Mouse (Mus musculus) cerebellum, adult 2 months (tissue): ENCODE measurements around the gene Zfp286. TPM values are rescaled to one million over a fixed set of nuclear protein-coding genes. Genes with fewer than 3 reads are reported as not detected.

Experiments
- DNase-seq, 2 experiments: peaks; one replicate each; pipeline ENCODE4 v3.0.0; 2021
- H3K27ac ChIP-seq: fragments of 200-500 bp; 2 replicates; pipeline ENCODE4 v1.5.1; 2012; ENCODE audit warnings: low read length, control low read depth, inconsistent platforms; ENCODE audit not compliant: insufficient read depth
- H3K27me3 ChIP-seq: fragments of 200-500 bp; 2 replicates; pipeline ENCODE4 v1.6.1; 2012; ENCODE audit warnings: inconsistent platforms, mild to moderate bottlenecking, low read length, moderate library complexity; ENCODE audit not compliant: control insufficient read depth, insufficient read depth
- H3K4me1 ChIP-seq: fragments of 200-500 bp; 2 replicates; pipeline ENCODE4 v1.6.1; 2011; ENCODE audit warnings: low read length; ENCODE audit not compliant: control insufficient read depth, insufficient read depth
- H3K4me3 ChIP-seq: fragments of 200-500 bp; replicated peaks from 2 replicates; pipeline ENCODE3; 2011; ENCODE audit warnings: mild to moderate bottlenecking, low read depth, low read length, control low read depth; ENCODE audit not compliant: insufficient read depth
- CTCF ChIP-seq: fragments of 200-500 bp; IDR thresholded peaks from 2 replicates; pipeline ENCODE4 v1.5.1; 2011; ENCODE audit warnings: low read depth, mild to moderate bottlenecking, control low read depth, low read length, moderate library complexity, borderline replicate concordance; ENCODE audit not compliant: insufficient read depth
- POLR2A ChIP-seq: fragments of 200-500 bp; IDR thresholded peaks from 2 replicates; pipeline ENCODE4 v1.6.1; 2011; ENCODE audit warnings: low read length, control low read depth, borderline replicate concordance; ENCODE audit not compliant: insufficient read depth
- WGBS: fragments of 180-500 bp; shearing (Covaris S2); methylation state at CpG from one replicate; pipeline ENCODE4 v1.1.7; 2018; 5-methylcytosine and 5-hydroxymethylcytosine counted together
- polyA plus RNA-seq: library from polyadenylated mRNA; depleted of rRNA; stranded (reverse); fragments of >200 nt; gene quantifications from 2 replicates; pipeline ENCODE4 v1.2.3, GENCODE M21; 2012; rRNA removed

The Zfp286 gene
- polyA plus RNA-seq, 1 experiment, result 9.8 TPM

- TF ChIP-seq POLR2A (no peak), CTCF (no peak)
- WGBS, result 93% methylated on average over 8 of the region's 8 CpGs
- Histone ChIP-seq H3K4me1 (no peaks in the 10 kb centered on the region), H3K27ac (no peak overlapping the region), H3K4me3 (no peak overlapping the region), H3K27me3 (no peaks in the 10 kb centered on the region)
- no peak for DNase-seq
Measured at GRCm38 (mm10) chr11:62728276-62728675, 61.0 kb downstream of the Zfp286 start.

- no peak for DNase-seq
- 92% methylated on average over 5 of the region's 5 CpGs for WGBS
Measured at GRCm38 (mm10) chr11:62710657-62711056, 78.6 kb downstream of the Zfp286 start.

GRCm38 (mm10) chr11:62708252-62708651 is 81.0 kb downstream of the Zfp286 start:
- no peak overlapping the region for H3K4me3 ChIP-seq
- H3K27ac ChIP-seq, result no peak overlapping the region
- H3K4me1 ChIP-seq, result no peaks in the 10 kb centered on the region
- TF ChIP-seq POLR2A, result no peak
- TF ChIP-seq CTCF, result no peak
- 78% methylated on average over 7 of the region's 7 CpGs for WGBS
- DNase-seq, result no peak
- H3K27me3 ChIP-seq, result no peaks in the 10 kb centered on the region

More at GRCm38 (mm10) chr11:62710657-62711056, 78.6 kb downstream of the Zfp286 start:
- no peaks in the 10 kb centered on the region for H3K27me3 ChIP-seq
- H3K4me1 ChIP-seq, result no peaks in the 10 kb centered on the region
- H3K27ac ChIP-seq, result no peak overlapping the region
- no peak overlapping the region for H3K4me3 ChIP-seq
- no peak for TF ChIP-seq CTCF
- no peak for TF ChIP-seq POLR2A

GRCm38 (mm10) chr11:62706141-62706540 is 83.1 kb downstream of the Zfp286 start:
- DNase-seq, result no peak
- H3K27me3 ChIP-seq, result no peaks in the 10 kb centered on the region
- TF ChIP-seq POLR2A (no peak), CTCF (no peak)
- no peak overlapping the region for H3K4me3 ChIP-seq
- 65% methylated on average over 2 of the region's 2 CpGs for WGBS
- no peak overlapping the region for H3K27ac ChIP-seq
- no peaks in the 10 kb centered on the region for H3K4me1 ChIP-seq

Other genes starting within 250 kb of the Zfp286 start
- gene Ubb, start 238.3 kb downstream of the Zfp286 start, polyA plus RNA-seq, result 3,782 and 4,320 TPM in 2 replicates
- gene Trpv2, start 215.0 kb downstream of the Zfp286 start, polyA plus RNA-seq, result 22.0 and 23.7 TPM in 2 replicates
- 5.9 and 6.5 TPM in 2 replicates for gene Lrrc75a, start 140.9 kb downstream of the Zfp286 start, polyA plus RNA-seq
- 19.8 and 28.0 TPM in 2 replicates for gene Mmgt2, start 140.8 kb downstream of the Zfp286 start, polyA plus RNA-seq
- gene Zfp287, start 57.6 kb downstream of the Zfp286 start, polyA plus RNA-seq, result 13.9 and 15.1 TPM in 2 replicates
- not detected in 2 replicates for gene Gm10428, start 36.4 kb downstream of the Zfp286 start, polyA plus RNA-seq
- gene Trim16, start 30.8 kb upstream of the Zfp286 start, polyA plus RNA-seq, result 4.0 and 4.2 TPM in 2 replicates
- gene Fbxw10, start 57.6 kb upstream of the Zfp286 start, polyA plus RNA-seq, result 1.8 and 1.9 TPM in 2 replicates
- 28.5 and 32.3 TPM in 2 replicates for gene Tvp23b, start 90.0 kb upstream of the Zfp286 start, polyA plus RNA-seq
- gene Cdrt4, start 161.7 kb upstream of the Zfp286 start, polyA plus RNA-seq, result 0.26 TPM in 1 of 2 replicates, not detected in the other